ENCODE assay signal across 12 mouse cellular contexts in genomic region chr8:127914914-127915313, GRCm38 (mm10).
"Had no signal": no experiment of that assay in that cellular context is flagged by ENCODE, and none has a peak within 500 bp of the region (broad histone marks: within the 10 kb centered on the region; RNA-seq: fewer than 3 reads in every experiment).

No protein-coding gene starts in this region.

- DNase-seq: kidney, postnatal 4 days; lung, adult 2 months; lung, postnatal 36 days; thymus, adult 2 months; thymus, postnatal 25 days had no signal

- H3K9me3 ChIP-seq: limb, embryonic 10.5 days; liver, embryonic 15.5 days; midbrain, embryonic 13.5 days; stomach, embryonic 15.5 days had no signal

- H3K4me3 ChIP-seq: layer of hippocampus, adult 2 months; limb, embryonic 10.5 days; liver, embryonic 15.5 days; midbrain, embryonic 13.5 days; stomach, embryonic 15.5 days had no signal

- H3K27ac ChIP-seq: limb, embryonic 10.5 days; liver, embryonic 15.5 days; midbrain, embryonic 13.5 days; stomach, embryonic 15.5 days had no signal

- H3K36me3 ChIP-seq: limb, embryonic 10.5 days; liver, embryonic 15.5 days; midbrain, embryonic 13.5 days; stomach, embryonic 15.5 days had no signal

- H3K4me2 ChIP-seq: liver, embryonic 11.5 days; liver, embryonic 15.5 days; midbrain, embryonic 13.5 days; stomach, embryonic 15.5 days had no signal

- ATAC-seq: lung, postnatal 0 days; midbrain, embryonic 13.5 days had no signal

- H3K4me1 ChIP-seq: limb, embryonic 10.5 days; liver, embryonic 15.5 days; stomach, embryonic 15.5 days had no signal

- H3K9ac ChIP-seq: liver, embryonic 15.5 days; midbrain, embryonic 13.5 days; stomach, embryonic 15.5 days had no signal

- H3K27me3 ChIP-seq: liver, embryonic 15.5 days; midbrain, embryonic 13.5 days; stomach, embryonic 15.5 days had no signal
